Mouse (Mus musculus) left cerebral cortex, postnatal 25 days (tissue): ENCODE measurements around the gene Igf1r. TPM values are rescaled to one million over a fixed set of nuclear protein-coding genes. Genes with fewer than 3 reads are reported as not detected.

ENCODE experiments used
- DNase-seq, 2 experiments: peaks; one replicate each; pipeline ENCODE4 v3.0.0; 2022; ENCODE audit warnings: low spot score in 2 of 2, mixed read lengths in 1 of 2
- intact Hi-C: fragments of 180-260 bp; cut with DNase I; formaldehyde crosslinking; loops from one replicate; pipeline ENCODE4 v1.15.1; 2025
- total RNA-seq, 2 experiments: library from RNA; stranded (reverse); gene quantifications; 2 replicates each; pipeline ENCODE4 v1.2.3; 2021

The Igf1r gene
- total RNA-seq, 2 experiments from 2014 or later, result 45.8 to 47.3 TPM

GRCm38 (mm10) chr7:68030846-68031245, 78.2 kb downstream of the Igf1r start:
- DNase-seq, result no peak
- intact Hi-C loops, result no loop called here

- intact Hi-C loops, result no loop called here
- DNase-seq, result no peak
Measured at GRCm38 (mm10) chr7:68036527-68036926, 83.9 kb downstream of the Igf1r start.

- DNase-seq, result no peak
- intact Hi-C loops, result no loop called here
Measured at GRCm38 (mm10) chr7:68038846-68039245, 86.2 kb downstream of the Igf1r start.

GRCm38 (mm10) chr7:68039550-68039949, 86.9 kb downstream of the Igf1r start:
- DNase-seq, result no peak
- intact Hi-C loops, result no loop called here

- DNase-seq, result no peak
- intact Hi-C loops, result no loop called here
Measured at GRCm38 (mm10) chr7:68044621-68045020, 92.0 kb downstream of the Igf1r start.

- intact Hi-C loops, result no loop called here
- DNase-seq, result no peak
Measured at GRCm38 (mm10) chr7:68047152-68047551, 94.5 kb downstream of the Igf1r start.

- intact Hi-C loops, result loop anchor here (2.0 kb wide), 1 partner anchor 50 kb away; no protein-coding TSS in a partner anchor
- peak in 1 of 2 experiments; percentile 80 for DNase-seq
Measured at GRCm38 (mm10) chr7:68048532-68048931, 95.9 kb downstream of the Igf1r start.

- intact Hi-C loops, result loop anchor here (2.0 kb wide), 1 partner anchor 50 kb away; no protein-coding TSS in a partner anchor
- DNase-seq, result peak in 1 of 2 experiments; percentile 15
Measured at GRCm38 (mm10) chr7:68049048-68049447, 96.4 kb downstream of the Igf1r start.

GRCm38 (mm10) chr7:68053002-68053624, 100.5 kb downstream of the Igf1r start:
- intact Hi-C loops, result loop anchor here (5.0 kb wide), 2 partner anchors 74 to 101 kb away; partner anchors contain the start of gene Igf1r
- no peak for DNase-seq

- intact Hi-C loops, result loop anchor here (5.0 kb wide), 2 partner anchors 73 to 102 kb away; partner anchors contain the start of gene Igf1r
- no peak for DNase-seq
Measured at GRCm38 (mm10) chr7:68054498-68054897, 101.9 kb downstream of the Igf1r start.

- intact Hi-C loops, result loop anchor here (5.0 kb wide), 2 partner anchors 72 to 103 kb away; partner anchors contain the start of gene Igf1r
Measured at GRCm38 (mm10) chr7:68054956-68055355, 102.3 kb downstream of the Igf1r start.

GRCm38 (mm10) chr7:68057010-68057409, 104.4 kb downstream of the Igf1r start:
- intact Hi-C loops, result no loop called here
- DNase-seq, result no peak

More at GRCm38 (mm10) chr7:68054956-68055355, 102.3 kb downstream of the Igf1r start:
- DNase-seq, result no peak

- intact Hi-C loops, result no loop called here
- no peak for DNase-seq
Measured at GRCm38 (mm10) chr7:68059690-68060089, 107.1 kb downstream of the Igf1r start.

GRCm38 (mm10) chr7:68061434-68061833, 108.8 kb downstream of the Igf1r start:
- no peak for DNase-seq
- intact Hi-C loops, result no loop called here

GRCm38 (mm10) chr7:68062170-68062848, 109.7 kb downstream of the Igf1r start:
- DNase-seq, result no peak
- intact Hi-C loops, result no loop called here

- intact Hi-C loops, result no loop called here
Measured at GRCm38 (mm10) chr7:68062849-68063208, 110.2 kb downstream of the Igf1r start.

GRCm38 (mm10) chr7:68063711-68064110, 111.1 kb downstream of the Igf1r start:
- DNase-seq, result no peak
- intact Hi-C loops, result no loop called here

More at GRCm38 (mm10) chr7:68062849-68063208, 110.2 kb downstream of the Igf1r start:
- no peak for DNase-seq

GRCm38 (mm10) chr7:68064120-68064519, 111.5 kb downstream of the Igf1r start:
- intact Hi-C loops, result no loop called here
- no peak for DNase-seq

- peak in 1 of 2 experiments; percentile 44 for DNase-seq
- intact Hi-C loops, result no loop called here
Measured at GRCm38 (mm10) chr7:68064647-68065362, 112.2 kb downstream of the Igf1r start.

- intact Hi-C loops, result no loop called here
- DNase-seq, result no peak
Measured at GRCm38 (mm10) chr7:68065904-68066303, 113.3 kb downstream of the Igf1r start.
